Mouse (Mus musculus) neural tube, embryonic 11.5 days (tissue): Measurements from ENCODE around the gene Myo1g. TPM values are rescaled to one million over a fixed set of nuclear protein-coding genes. Genes with fewer than 3 reads are reported as not detected.

Source experiments
- ATAC-seq: fragments of 200-750 bp; cut with Nextera tagmentation; 2 replicates; pipeline ENCODE4 v1.8.0; 2017; ENCODE audit warnings: moderate number of reproducible peaks, mild to moderate bottlenecking, moderate TSS enrichment, moderate library complexity; ENCODE audit not compliant: insufficient read depth, low FRiP score, low TSS enrichment
- DNase-seq: peaks from one replicate; pipeline ENCODE4 v3.0.0-alpha.2; 2015; ENCODE audit warnings: low spot score
- H3K27ac ChIP-seq: fragments of 300-500 bp; sonication (generic); 2 replicates; pipeline ENCODE4 v1.5.1; 2014; ENCODE audit warnings: low read depth, mild to moderate bottlenecking, low read length
- H3K27me3 ChIP-seq: fragments of 300-500 bp; sonication (generic); 2 replicates; pipeline ENCODE4 v1.6.1; 2014; ENCODE audit warnings: mild to moderate bottlenecking, low read length, mixed read lengths; ENCODE audit not compliant: control insufficient read depth, insufficient read depth
- H3K36me3 ChIP-seq: fragments of 300-500 bp; sonication (generic); 2 replicates; pipeline ENCODE4 v1.6.1; 2014; ENCODE audit warnings: mild to moderate bottlenecking, low read length, moderate library complexity, mixed read lengths; ENCODE audit not compliant: control insufficient read depth, insufficient read depth
- H3K4me1 ChIP-seq: fragments of 300-500 bp; sonication (generic); 2 replicates; pipeline ENCODE4 v1.6.1; 2014; ENCODE audit warnings: low read length, mixed read lengths; ENCODE audit not compliant: control insufficient read depth, insufficient read depth
- H3K4me2 ChIP-seq: fragments of 300-500 bp; sonication (generic); 2 replicates; pipeline ENCODE4 v1.6.1; 2014; ENCODE audit warnings: low read depth, mild to moderate bottlenecking, moderate library complexity
- H3K4me3 ChIP-seq: fragments of 300-500 bp; sonication (generic); 2 replicates; pipeline ENCODE4 v1.5.1; 2014; ENCODE audit warnings: low read depth, low read length
- H3K9ac ChIP-seq: fragments of 300-500 bp; sonication (generic); 2 replicates; pipeline ENCODE4 v1.6.1; 2014; ENCODE audit warnings: mild to moderate bottlenecking, low read length
- H3K9me3 ChIP-seq: fragments of 300-500 bp; sonication (generic); 2 replicates; pipeline ENCODE4 v1.6.1; 2016; ENCODE audit warnings: low read length; ENCODE audit not compliant: control insufficient read depth
- WGBS: fragments of 180-500 bp; shearing (Covaris S2); extraction: QIAGEN DNeasy Blood & Tissue Kit; methylation state at CpG from one replicate; pipeline ENCODE4 v1.1.7; 2014; 5-methylcytosine and 5-hydroxymethylcytosine counted together
- polyA plus RNA-seq: library from polyadenylated mRNA; unstranded; fragments of >200 nt; fragmentation: Nextera tagmentation; extraction: Ambion mirVana; gene quantifications from 2 replicates; pipeline ENCODE4 v1.2.1, GENCODE M21; 2014

Myo1g gene
- polyA plus RNA-seq, 1 experiment from 2014 or later = 0.81 TPM

DNA sequence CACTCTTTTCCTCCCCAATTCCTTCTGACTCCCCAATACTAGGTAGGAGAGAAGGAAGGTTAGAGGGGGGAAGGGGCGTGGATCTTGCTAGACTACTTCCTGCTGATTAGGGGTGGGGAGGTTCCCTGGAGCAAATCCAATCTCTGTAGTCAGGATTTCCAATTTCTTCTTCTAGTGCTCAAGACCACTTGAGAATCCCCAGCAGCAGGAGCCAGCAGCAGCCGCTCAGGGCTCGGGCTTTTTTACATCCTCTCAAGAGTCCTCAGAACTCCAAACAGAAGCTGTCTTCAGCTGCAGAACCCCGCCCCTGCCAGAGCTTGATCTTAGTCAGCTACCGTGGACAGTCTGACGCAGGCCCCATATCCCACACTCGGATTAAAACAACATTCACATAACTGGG is 33.3 kb downstream of the Myo1g start:
- no peak overlapping the region for H3K4me3 ChIP-seq
- WGBS = 68% methylated on average over 7 of the region's 7 CpGs
- H3K27me3 ChIP-seq = no peaks in the 10 kb centered on the region
- H3K9me3 ChIP-seq = no peaks in the 10 kb centered on the region
- ATAC-seq (no peak), DNase-seq (no peak)
- H3K9ac ChIP-seq = no peak overlapping the region
- no peaks in the 10 kb centered on the region for H3K4me1 ChIP-seq
- H3K36me3 ChIP-seq = no peaks in the 10 kb centered on the region
- no peak overlapping the region for H3K27ac ChIP-seq
- no peak overlapping the region for H3K4me2 ChIP-seq

GRCm38 (mm10) chr11:6486916-6487315 is 33.8 kb downstream of the Myo1g start:
- Histone ChIP-seq H3K4me3 (no peak overlapping the region), H3K27me3 (no peaks in the 10 kb centered on the region), H3K9me3 (no peaks in the 10 kb centered on the region), H3K9ac (no peak overlapping the region), H3K4me1 (no peaks in the 10 kb centered on the region), H3K27ac (no peak overlapping the region), H3K4me2 (no peak overlapping the region), H3K36me3 (no peaks in the 10 kb centered on the region)
- ATAC-seq (no peak), DNase-seq (no peak)
- 63% methylated on average over 6 of the region's 6 CpGs for WGBS

DNA sequence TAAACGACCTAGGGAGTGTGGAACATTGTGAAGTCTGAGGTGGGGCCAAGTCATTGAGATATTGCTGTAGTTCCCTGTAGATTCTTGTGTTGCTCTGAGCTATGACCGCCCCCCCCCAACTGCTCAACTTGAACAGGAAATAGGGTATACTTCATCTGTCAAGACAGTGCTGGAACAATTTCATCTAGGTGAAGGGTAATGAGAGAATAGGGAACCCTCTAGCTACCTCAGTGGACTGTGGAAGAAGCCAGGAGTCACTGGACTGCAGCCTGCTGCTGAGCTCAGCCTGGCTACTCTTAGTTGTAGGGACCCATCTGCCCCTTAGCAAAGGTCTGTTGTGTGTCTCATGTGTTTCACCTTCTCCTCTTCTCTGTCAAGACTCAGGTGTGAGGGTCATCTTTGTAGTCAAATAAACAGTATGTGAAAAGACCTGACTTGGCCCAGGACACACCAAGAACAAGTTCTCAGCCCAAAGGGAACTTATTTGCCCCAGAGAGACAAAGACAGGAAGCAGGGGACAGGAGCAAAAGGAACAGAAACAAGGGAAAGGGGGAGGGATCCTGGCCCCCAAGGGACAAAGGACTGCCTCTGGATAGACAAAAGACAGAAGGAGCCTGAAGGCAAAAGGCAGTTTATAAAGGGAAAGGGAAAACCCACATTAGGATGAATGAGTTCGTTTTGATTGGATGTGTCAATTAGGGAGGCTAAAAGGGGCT is 36.4 kb downstream of the Myo1g start:
- Histone ChIP-seq H3K4me3 (no peak overlapping the region), H3K36me3 (no peaks in the 10 kb centered on the region), H3K27ac (no peak overlapping the region), H3K9me3 (no peaks in the 10 kb centered on the region), H3K27me3 (no peaks in the 10 kb centered on the region), H3K9ac (no peak overlapping the region), H3K4me1 (no peaks in the 10 kb centered on the region), H3K4me2 (no peak overlapping the region)
- WGBS = 50% methylated on average over 3 of the region's 3 CpGs
- DNase-seq (no peak), ATAC-seq (no peak)

- H3K27me3 ChIP-seq = no peaks in the 10 kb centered on the region
- WGBS = 86% methylated on average over 2 of the region's 2 CpGs
- H3K4me2 ChIP-seq = no peak overlapping the region
- no peak for ATAC-seq
- no peaks in the 10 kb centered on the region for H3K4me1 ChIP-seq
- no peaks in the 10 kb centered on the region for H3K9me3 ChIP-seq
- H3K9ac ChIP-seq = no peak overlapping the region
- H3K27ac ChIP-seq = no peak overlapping the region
- no peak overlapping the region for H3K4me3 ChIP-seq
- DNase-seq = no peak
- H3K36me3 ChIP-seq = no peaks in the 10 kb centered on the region
These were observed 37.7 kb downstream of the Myo1g start for GRCm38 (mm10) chr11:6483103-6483502.

DNA sequence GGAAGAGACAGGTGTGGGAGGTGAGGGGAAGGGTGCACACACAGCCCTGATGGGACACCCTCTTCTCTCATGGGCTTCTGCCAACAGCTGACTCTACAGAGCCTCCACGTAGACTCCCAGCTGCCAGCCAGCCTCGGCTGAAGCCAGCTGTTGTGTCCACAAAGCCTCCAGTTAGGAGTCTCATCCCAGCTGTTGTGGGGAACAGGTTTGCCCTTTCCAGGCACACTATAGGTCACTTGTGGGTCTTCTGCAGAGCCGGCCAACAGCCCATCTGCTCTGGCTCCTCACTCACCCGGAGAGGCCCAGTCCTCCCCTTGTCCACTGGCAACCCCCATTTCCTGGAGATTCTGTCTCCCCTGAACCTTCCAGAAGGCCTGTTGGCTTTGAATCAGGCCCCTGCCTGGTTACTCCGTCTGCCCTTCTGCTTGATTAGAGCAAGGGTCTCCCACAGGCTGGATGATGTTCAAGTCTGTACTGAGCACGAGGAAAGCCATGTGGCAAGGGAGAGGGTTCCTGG is 39.0 kb downstream of the Myo1g start:
- no peak for DNase-seq
- WGBS = 74% methylated on average over 6 of the region's 6 CpGs
- Histone ChIP-seq H3K27ac (no peak overlapping the region), H3K9me3 (no peaks in the 10 kb centered on the region), H3K4me2 (no peak overlapping the region), H3K4me1 (no peaks in the 10 kb centered on the region), H3K27me3 (no peaks in the 10 kb centered on the region), H3K36me3 (no peaks in the 10 kb centered on the region), H3K9ac (no peak overlapping the region), H3K4me3 (no peak overlapping the region)
- ATAC-seq = no peak

- 80% methylated on average over 13 of the region's 13 CpGs for WGBS
- DNase-seq = no peak
These were observed 39.9 kb downstream of the Myo1g start for GRCm38 (mm10) chr11:6480681-6481405.

DNA sequence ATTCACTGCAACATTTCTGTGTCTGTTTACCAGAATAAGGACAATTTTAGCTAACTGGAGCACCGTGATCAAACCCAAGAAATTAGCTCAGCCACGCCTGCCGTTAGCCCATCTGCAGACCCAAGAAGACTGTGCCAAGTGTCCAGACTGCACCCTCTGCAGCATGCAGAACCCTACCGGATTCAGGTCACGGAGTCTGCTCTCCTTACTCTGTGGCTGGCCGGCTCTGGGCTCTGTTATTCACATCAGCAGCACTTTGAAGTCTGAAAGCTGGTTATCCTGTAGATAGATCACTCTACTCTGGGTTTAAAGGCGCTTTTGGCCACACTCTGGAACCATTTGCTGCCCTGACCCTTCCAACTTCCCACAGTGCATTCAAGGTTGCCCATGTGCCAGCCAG is 40.6 kb downstream of the Myo1g start:
- no peak overlapping the region for H3K4me2 ChIP-seq
- ATAC-seq (no peak), DNase-seq (no peak)
- no peak overlapping the region for H3K9ac ChIP-seq
- H3K27ac ChIP-seq = no peak overlapping the region
- H3K36me3 ChIP-seq = no peaks in the 10 kb centered on the region
- H3K4me1 ChIP-seq = no peaks in the 10 kb centered on the region
- no peaks in the 10 kb centered on the region for H3K9me3 ChIP-seq
- WGBS = 72% methylated on average over 7 of the region's 7 CpGs
- H3K4me3 ChIP-seq = no peak overlapping the region
- H3K27me3 ChIP-seq = no peaks in the 10 kb centered on the region

More at GRCm38 (mm10) chr11:6480681-6481405, 39.9 kb downstream of the Myo1g start:
- Histone ChIP-seq H3K36me3 (no peaks in the 10 kb centered on the region), H3K9ac (no peak overlapping the region), H3K27ac (no peak overlapping the region), H3K4me2 (no peak overlapping the region), H3K4me3 (no peak overlapping the region), H3K27me3 (no peaks in the 10 kb centered on the region), H3K9me3 (no peaks in the 10 kb centered on the region), H3K4me1 (no peaks in the 10 kb centered on the region)
- ATAC-seq = no peak

DNA sequence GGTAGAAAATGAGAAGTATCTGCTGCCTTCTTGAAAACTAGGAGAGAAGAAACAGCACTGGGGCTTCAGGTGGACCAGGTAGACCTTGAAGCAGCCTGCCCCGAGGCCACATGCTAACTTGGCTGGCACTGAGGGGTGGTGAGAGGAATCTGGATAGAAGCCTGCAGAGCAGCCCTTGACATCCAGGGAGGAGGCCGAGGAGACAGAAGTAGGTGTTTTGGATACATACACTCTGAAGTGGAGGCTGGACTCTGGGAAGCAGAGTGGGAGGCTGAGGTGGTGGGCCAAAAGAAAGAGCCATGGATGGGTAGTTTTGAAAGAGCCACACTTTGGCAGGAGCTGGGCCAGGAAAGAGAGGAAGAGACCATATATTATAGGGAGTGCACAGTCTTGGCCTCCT is 41.5 kb downstream of the Myo1g start:
- DNase-seq = no peak
- H3K9me3 ChIP-seq = no peaks in the 10 kb centered on the region
- no peak overlapping the region for H3K9ac ChIP-seq
- H3K36me3 ChIP-seq = no peaks in the 10 kb centered on the region
- peaks cover 2% of the 10 kb centered on the region; the same call in 1 of the 2 replicates for H3K4me1 ChIP-seq
- H3K4me2 ChIP-seq = no peak overlapping the region
- WGBS = 76% methylated on average over 2 of the region's 2 CpGs
- no peak overlapping the region for H3K27ac ChIP-seq
- no peak overlapping the region for H3K4me3 ChIP-seq
- H3K27me3 ChIP-seq = no peaks in the 10 kb centered on the region
- ATAC-seq = no peak

GRCm38 (mm10) chr11:6477350-6477749 is 43.4 kb downstream of the Myo1g start:
- no peaks in the 10 kb centered on the region for H3K27me3 ChIP-seq
- ATAC-seq = no peak
- H3K9me3 ChIP-seq = no peaks in the 10 kb centered on the region
- no peak overlapping the region for H3K4me3 ChIP-seq
- no peak overlapping the region for H3K4me2 ChIP-seq
- DNase-seq = no peak
- no peak overlapping the region for H3K27ac ChIP-seq
- no peaks in the 10 kb centered on the region for H3K36me3 ChIP-seq
- peaks cover 9% of the 10 kb centered on the region for H3K4me1 ChIP-seq
- no peak overlapping the region for H3K9ac ChIP-seq
- 100% methylated on average over 1 of the region's 1 CpGs for WGBS
